Mouse (Mus musculus) testis, adult 2 months (tissue): Measurements from ENCODE around the gene Zfp948.

Experiments used
- CTCF ChIP-seq: fragments of 200-500 bp; IDR thresholded peaks from 2 replicates; pipeline ENCODE4 v1.5.1; 2012; ENCODE audit warnings: low read depth, mild to moderate bottlenecking, inconsistent platforms, low read length, moderate library complexity; ENCODE audit not compliant: control insufficient read depth, insufficient read depth, insufficient replicate concordance
- POLR2A ChIP-seq: fragments of 200-500 bp; IDR thresholded peaks from 2 replicates; pipeline ENCODE4 v1.6.1; 2012; ENCODE audit warnings: low read depth, mild to moderate bottlenecking, inconsistent platforms, low read length, moderate library complexity; ENCODE audit not compliant: control insufficient read depth

DNA sequence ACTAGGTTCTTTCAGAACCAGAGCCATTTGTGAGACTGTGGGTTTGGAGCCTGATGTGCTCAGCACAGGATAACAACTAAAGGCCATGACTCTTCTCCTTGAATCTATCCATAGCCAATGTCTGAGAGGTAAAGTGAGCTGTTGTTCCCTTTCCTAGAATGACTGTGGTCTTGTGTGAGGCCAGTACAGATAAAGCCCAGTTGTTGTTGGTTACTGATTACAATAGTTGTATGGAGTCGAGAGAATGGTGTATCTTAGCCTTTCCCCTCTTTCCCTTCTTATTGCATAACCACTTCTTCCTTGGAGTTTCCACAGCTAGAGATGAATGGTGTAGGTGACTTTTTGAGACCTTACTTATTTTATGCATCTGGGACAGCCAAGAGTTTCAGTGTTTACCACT is 12.3 kb downstream of the Zfp948 start:
- TF ChIP-seq POLR2A: no peak
- TF ChIP-seq CTCF: no peak
